Mouse (Mus musculus): ENCODE data around the gene Cntnap2.
A peak's percentile ranks its signal among the peaks of the same experiment; 100 is the strongest.
"Not testable (repeated sequence)": the region's sequence is repeated elsewhere in the genome, so short reads cannot be mapped to it uniquely, and the experiment has no call there.

Gene Cntnap2

DNA sequence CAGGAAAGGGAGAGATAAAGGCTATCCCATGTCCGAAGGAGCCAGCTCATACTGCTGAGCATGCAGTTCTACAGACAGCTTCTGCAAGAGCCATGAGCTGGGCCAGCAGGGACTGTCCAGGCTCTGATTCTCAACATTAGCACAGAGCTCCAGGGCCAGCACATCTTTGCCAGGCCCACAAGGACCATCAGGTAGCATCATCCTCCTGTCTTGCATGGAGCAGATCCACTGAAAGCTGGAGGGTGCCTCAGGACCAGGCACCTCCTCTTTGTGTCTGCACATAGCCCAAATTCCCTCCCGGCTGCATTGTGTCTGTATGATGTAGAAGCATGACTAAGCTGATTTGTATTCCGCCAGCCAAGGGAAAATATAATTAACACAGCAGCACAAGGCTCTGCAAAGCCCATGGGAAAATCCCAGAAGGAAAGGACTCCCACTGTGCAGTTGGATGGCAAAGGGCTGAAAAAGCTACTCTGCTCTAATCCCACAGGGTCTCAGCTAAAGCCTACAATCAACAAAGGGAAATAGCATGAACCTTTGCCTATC lies 2180.3 kb downstream of the Cntnap2 start:
- no peak for DNase-seq (ENCODE audit: low spot score in 2 of 2)

GRCm38 (mm10) chr6:47241379-47241778 lies 2182.2 kb downstream of the Cntnap2 start:
- DNase-seq (ENCODE audit: low spot score in 2 of 2), result no peak

- peak in 1 of 2 experiments; percentile 17 for DNase-seq (ENCODE audit: low spot score in 2 of 2)
Measured at GRCm38 (mm10) chr6:47243863-47244606, 2184.9 kb downstream of the Cntnap2 start.

DNA sequence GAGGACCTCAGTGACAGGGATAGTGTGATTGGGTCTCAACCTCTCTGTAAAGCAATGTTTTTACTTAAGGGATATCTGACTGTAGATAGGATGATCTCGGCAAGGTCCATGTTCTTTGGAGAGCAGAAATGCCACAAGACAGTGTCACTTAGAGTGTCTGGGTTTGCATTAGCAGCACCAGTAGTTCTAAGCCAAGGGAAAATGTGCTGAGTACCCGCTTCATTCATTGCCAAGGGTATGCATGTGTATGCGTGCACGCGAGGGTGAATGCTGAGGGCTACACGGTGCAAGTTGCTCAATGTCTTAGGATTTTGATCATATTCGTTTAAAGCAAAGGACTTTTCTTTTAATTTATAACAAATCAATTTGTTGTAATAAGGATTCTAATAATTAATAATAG lies 2185.5 kb downstream of the Cntnap2 start:
- DNase-seq (ENCODE audit: low spot score in 2 of 2), result no peak

DNA sequence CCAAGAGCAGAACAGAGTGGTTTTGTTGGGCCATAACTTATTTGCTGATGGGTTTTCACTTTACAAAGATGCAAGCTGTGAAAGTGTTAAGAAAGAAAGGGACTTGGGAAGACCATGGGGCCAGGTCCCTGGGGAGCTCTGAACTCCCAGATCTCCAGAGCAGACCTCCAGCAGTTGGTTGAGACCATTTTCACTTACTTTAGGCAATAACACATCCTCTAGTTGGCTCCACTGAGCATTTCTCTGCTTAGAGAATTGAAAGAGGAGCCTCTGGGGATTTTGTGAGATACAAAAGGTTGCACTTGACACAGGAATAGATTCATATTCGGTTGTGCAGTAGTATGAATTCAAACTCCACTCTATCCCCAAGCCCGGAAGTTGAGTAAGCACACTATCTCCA lies 2196.1 kb downstream of the Cntnap2 start:
- no peak for DNase-seq (ENCODE audit: low spot score in 2 of 2)

DNA sequence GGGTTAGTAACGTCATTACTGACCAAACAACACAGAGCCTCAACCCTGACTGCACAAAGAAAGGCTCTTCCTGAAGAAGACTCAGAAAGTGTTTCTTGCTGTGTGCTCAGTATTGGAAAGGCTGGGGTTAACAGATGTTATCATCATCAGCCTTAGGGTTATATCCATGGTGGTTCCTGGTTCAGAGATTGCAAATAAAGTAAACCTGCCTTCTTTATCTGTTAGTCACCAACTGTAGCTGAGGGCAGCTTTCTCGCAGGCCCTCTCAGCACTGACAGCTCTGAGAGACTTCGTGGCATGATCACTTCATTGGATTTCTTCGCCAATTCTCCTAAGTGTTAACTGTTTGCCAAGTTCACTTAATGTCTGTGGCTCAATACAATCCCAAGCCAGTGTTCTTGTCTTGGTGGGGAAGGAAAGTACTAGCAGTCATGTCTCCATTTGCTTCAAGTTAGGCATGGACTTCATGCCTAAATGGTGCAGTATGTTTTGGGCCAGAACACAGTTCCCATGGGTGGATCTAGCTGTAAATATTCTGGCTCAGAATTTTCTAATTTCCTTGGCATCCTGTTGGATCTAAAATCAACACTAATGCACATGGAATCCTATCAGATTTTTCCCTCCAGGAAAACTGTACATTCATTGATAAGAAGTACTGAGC lies 2197.2 kb downstream of the Cntnap2 start:
- no peak for DNase-seq (ENCODE audit: low spot score in 2 of 2)

DNA sequence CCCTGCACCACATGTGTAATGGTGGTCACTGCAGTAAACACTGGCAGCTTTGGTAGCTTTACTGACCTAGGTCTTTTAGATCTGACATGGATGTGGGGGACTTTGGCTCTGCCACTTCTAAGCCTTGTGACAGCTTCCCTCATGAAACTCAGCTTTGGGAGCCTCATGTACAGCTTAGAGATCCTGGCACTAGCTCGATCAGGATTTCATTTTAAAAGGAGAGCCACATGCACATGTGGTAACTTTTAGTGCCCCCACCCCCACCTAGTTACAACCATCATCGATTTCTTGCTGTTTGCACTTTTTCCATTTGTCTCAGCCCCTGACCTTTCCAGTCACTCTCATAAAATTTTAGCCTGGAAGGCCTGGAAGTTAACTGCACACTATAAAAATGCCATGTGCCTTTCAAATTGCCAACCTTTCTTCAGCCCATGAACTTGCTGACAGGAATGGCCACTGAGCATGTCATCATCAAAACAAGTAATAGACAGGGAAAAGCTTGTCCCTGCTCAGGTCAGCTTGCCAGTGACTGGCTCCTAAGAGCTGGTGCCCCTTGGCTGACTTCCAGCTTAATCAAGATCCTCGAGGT lies 2197.9 kb downstream of the Cntnap2 start:
- no peak for DNase-seq (ENCODE audit: low spot score in 2 of 2)

- DNase-seq (ENCODE audit: low spot score in 2 of 2), result no peak
Measured at GRCm38 (mm10) chr6:47259626-47260114, 2200.5 kb downstream of the Cntnap2 start.

DNA sequence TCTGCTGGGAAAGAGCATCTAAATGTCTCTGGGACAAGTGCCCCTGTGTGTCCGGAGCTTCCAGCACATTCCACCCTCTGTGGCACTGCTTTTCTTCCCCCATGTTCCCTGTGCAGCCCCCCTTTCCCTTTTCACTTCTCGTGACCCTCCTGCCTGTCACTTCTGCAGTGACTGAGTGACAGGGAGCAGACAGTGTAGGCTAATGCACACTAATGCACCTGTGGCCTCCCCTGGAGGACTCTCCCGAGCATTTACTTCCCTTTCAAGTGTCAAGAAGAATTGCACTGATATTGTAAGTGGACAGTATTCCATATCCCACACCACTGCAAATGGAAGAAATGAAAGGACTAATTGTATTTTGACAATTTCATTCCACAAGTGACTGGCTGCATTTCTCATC lies 2208.1 kb downstream of the Cntnap2 start:
- no peak for DNase-seq (ENCODE audit: low spot score in 2 of 2)

- DNase-seq (ENCODE audit: low spot score in 2 of 2), result no peak
Measured at GRCm38 (mm10) chr6:47269455-47269854, 2210.3 kb downstream of the Cntnap2 start.

DNA sequence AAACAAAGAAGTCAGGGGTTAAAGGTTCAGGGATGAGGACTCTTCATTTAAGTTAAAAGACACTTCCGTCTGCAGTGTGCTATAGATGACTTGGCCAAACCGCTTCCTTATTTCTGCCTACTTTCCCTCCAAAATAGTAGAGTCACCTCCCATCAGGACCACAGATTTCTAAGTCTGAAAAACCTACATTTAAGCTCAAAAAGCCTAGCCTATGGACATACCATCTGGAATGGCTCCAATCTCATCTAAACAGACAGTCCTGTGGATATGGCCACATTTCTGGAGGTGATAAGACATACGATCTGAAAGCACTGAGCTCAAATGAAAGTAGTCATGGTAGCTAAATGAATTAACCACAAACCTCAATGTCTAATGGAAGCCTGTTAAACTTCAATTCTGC lies 2212.4 kb downstream of the Cntnap2 start:
- DNase-seq (ENCODE audit: low spot score in 2 of 2), result no peak

GRCm38 (mm10) chr6:47272606-47273575 lies 2213.7 kb downstream of the Cntnap2 start:
- DNase-seq (ENCODE audit: low spot score in 2 of 2), result no peak

DNA sequence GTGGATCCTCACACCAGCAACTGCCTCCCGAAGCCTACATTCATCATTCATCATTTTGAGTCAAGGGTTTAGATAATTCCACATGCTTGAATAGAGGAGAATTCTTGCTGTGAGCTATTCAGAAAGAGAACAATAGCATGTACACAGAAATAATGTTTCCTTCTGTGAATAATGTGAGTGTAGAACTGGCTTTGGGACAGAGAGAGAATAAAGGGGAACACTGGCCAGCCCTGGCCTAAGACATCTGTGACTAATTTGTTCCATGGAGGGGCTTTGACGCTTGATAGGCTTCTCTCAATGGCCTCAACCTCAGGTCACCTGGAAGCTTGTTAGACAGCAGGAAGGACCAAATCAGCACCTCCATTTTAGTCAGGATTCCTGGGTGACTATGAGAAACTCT lies 2215.9 kb downstream of the Cntnap2 start:
- no peak for DNase-seq (ENCODE audit: low spot score in 2 of 2)

- no peak for DNase-seq (ENCODE audit: low spot score in 2 of 2)
Measured at GRCm38 (mm10) chr6:47279183-47279582, 2220.0 kb downstream of the Cntnap2 start.

DNA sequence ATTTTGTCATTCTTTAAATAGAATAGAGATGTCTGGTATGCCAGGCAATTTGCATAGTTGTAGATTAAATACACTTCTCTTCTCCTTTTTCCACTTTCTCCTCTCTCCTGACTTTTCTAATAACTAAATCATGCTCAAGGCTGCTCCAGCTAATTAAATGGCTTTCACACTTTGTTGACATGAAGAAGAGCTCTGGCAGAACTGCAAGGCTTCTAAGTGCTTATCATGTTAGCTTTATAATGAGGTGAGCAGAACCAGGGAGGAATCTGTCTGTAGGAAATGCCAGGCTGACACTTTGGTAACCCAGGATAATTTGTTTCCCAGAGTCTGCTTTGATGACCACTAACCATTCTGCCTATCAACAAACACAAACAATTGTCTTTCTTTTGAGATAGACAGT lies 2222.4 kb downstream of the Cntnap2 start:
- no peak for DNase-seq (ENCODE audit: low spot score in 2 of 2)

DNA sequence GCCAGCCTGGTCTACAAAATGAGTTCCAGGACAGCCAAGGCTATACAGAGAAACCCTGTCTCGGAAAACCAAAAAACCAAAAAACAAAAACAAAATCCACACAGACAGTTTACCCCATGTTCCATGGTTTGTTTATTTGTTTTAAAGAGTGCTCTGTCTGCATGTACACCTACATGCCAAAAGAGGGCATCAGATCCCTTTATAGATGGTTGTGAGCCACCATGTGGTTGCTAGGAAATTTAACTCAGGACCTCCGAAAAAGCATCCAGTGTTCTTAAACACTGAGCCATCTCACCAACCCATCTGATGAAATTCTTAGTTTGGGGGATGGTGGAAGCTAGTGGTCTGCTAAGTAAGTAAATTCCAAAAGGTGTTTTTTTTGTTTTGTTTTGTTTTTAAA lies 2225.6 kb downstream of the Cntnap2 start:
- no peak for DNase-seq (ENCODE audit: low spot score in 2 of 2)

DNA sequence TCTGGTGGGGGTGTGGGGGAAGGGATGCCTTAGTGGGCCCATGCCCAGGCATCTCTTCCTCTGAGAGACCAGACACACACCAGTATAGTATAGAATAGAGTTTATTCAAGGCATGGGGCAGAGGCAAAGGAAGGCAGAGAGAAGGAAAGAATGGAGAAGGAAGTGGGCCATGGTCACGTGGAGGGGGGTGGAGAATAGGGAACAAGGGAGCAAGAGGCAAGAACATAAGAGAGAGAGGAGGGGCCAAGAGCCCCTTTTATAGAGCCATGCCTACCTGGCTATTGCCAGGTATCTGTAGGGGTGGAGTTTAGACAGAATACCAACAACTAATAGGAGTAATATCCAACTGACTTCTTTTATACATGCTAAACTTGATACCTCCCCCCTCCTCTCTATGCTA lies 2226.6 kb downstream of the Cntnap2 start:
- no peak for DNase-seq (ENCODE audit: low spot score in 2 of 2)

DNA sequence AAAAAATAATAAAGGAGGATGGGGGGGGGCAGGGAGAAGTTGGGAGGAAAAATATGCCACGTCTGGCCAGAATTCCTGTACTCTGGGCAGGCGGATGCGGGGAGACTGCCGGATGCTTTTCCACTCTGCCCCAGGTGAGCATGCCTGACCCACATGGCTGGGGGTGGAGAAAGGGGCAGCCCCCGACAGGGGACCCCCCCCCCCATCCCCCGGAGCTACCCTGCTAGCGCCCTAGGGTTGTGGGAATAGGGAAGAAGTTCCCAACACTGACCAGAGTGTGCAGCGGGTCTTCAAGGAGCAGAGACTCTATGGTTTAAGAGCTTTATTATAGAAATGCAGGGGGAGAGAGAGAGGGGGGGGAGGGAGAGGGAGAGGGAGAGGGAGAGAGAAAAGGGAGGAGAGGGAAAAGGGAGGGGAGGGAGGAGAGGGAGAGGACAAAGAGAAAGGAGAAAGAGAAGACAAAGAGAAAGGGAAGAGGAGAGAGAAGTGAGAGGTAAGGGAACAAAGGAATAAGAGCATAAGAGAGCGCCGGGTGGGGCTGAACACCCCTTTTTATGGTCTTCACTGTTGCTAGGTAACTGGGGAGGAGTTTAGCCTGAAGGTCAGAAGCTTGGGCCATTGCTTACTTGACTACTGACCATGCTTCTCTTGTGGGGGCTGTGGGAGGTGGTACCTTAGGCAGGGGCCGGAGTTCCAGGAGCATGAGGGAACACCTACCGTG lies 2227.2 kb downstream of the Cntnap2 start:
- DNase-seq (ENCODE audit: low spot score in 2 of 2), result not testable (repeated sequence)

- DNase-seq (ENCODE audit: low spot score in 2 of 2), result no peak
Measured at GRCm38 (mm10) chr6:47287722-47288121, 2228.6 kb downstream of the Cntnap2 start.

- no peak for DNase-seq (ENCODE audit: low spot score in 2 of 2)
Measured at GRCm38 (mm10) chr6:47291973-47292372, 2232.8 kb downstream of the Cntnap2 start.

DNA sequence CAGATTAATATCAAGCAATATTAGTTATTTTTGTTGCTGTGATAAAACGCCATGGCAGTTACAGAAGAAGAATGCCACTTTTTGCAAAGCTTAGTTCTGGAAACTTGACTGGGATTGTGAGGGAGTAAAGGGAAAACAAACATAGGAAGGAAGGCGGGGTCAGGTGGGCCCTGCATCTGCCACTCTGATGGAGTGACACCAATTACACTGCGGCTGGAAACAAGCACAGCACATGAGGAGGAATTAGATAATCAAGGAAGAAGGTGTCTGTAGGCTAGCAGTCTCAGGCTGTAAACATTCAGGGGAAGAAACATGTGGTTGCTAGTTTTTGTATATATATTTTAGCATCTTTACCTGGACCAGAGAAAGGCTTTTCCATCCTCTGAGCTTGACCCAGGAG lies 2233.3 kb downstream of the Cntnap2 start:
- DNase-seq (ENCODE audit: low spot score in 2 of 2), result no peak

Measured in spleen, postnatal 4 days (tissue).